Mouse (Mus musculus): ENCODE data around the gene Rps26.
A peak's percentile ranks its signal among the peaks of the same experiment; 100 is the strongest.
"Not testable (repeated sequence)": the region's sequence is repeated elsewhere in the genome, so short reads cannot be mapped to it uniquely, and the experiment has no call there.

The Rps26 gene

DNA sequence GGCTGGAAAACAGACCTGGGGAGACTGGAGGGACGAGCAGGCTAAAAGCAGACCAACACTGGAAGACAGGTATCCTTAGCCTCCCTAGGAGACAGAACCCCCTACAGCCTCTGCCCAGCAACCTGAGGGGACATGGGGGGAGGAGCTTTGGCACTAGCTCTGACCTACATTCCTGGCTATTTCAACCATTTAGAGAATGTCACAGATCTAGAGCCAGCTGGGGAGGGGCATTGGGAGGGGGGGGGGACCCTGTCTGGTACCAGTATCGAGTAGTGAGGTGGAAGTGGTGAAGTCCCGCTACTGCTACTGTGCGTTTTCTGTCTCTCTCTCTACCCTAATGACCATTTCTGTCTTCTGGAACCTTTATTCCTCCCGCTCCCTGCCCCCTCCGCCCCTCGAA lies 15.3 kb upstream of the Rps26 start:
- DNase-seq (ENCODE audit: low spot score in 2 of 2), result no peak

DNA sequence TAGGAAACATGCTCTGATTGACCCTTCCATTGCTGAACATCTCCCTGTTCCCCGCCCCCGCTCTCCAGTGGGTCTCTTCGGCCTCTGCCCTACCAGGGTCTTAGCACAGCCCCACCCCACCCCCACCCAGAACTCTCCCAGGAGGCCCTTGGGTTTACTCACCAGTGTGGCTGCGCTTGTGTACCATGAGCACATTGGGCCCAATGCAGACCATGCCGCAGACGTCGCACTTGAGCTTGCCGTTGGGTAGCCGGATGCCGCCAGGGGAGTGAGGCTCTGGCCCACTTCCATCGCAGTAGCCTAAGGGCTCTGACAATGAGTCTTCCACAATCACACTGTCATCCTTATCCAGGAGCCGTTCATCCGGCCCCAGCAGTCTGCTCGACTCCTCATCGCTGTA lies 14.3 kb upstream of the Rps26 start:
- no peak for DNase-seq (ENCODE audit: low spot score in 2 of 2)

DNA sequence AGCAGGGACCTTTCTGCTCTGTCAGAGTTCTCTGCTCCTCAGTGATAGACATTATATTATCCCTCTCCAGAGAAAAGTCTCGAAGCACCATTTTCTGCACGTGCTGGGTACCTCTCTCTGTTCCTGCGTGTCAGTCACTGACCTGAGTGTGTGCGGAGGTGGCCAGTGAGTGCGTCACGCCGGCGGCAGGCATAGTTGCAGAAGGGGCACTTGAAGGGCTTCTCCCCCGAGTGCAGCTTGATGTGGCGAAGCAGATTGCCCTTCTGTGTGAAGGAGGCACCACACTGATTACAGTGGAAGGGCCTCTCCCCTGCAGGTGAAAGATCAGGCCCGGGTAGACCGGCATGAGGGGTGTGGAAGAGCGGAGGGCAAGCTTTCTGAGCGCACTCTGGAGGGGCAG lies 13.5 kb upstream of the Rps26 start:
- no peak for DNase-seq (ENCODE audit: low spot score in 2 of 2)

DNA sequence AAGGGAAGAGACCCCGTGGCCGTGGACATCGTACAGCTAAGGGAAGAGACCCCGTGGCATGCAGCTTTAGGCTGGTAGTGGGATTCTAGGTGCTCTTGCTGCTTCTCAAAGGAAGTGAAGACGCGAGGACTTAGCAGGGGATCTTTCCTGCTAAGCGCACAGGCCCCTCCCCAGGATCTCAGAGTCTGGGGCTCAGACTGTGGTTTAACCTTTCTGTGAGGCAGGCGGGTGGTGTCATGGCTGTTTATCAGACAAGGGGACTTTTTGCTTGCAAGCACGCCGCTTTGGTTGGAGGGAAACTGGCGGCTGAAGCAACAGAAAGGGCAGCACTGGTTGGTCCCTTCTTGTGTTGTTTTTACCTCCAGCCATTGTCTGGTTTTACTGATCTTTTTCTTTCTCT lies 10.5 kb upstream of the Rps26 start:
- DNase-seq (ENCODE audit: low spot score in 2 of 2), result no peak

DNA sequence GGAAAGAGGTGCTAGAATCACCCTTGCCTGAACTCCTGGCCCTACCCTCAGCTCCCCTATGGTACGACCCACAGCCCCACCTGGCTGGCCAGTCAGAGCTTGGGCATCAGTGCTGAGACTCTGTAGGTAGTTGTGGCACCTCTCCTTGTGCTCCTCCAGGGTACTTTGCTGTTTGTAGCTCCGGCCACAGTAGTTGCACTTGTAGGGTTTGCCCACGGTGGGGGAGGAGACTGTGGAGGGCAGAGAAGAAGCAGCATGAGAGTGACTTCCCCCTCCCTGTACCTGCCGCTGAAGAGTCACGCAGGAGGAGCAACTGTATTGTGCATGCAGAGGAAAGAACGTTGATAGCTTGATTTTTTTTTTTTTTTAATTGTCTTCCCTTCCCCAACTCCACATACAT lies 10.0 kb upstream of the Rps26 start:
- no peak for DNase-seq (ENCODE audit: low spot score in 2 of 2)

DNA sequence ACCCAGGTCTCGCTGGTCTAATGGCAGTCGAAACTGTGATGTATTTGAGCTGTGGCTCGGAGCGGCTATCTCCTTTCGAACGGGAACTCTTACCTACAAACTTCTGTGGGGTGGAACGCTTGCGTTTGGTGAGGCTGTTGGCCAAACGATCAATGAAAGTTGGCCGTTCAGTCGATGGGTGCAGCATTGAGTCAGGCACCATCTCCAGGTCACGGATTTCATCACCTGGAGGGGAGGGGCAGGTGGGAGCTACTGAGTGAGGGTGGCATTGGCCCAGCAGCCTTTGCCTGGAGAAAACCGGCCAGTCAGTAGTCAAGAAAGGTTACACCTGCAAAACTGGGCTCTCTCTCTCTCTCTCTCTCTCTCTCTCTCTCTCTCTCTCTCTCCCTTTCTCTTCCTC lies 9.2 kb upstream of the Rps26 start:
- no peak for DNase-seq (ENCODE audit: low spot score in 2 of 2)

DNA sequence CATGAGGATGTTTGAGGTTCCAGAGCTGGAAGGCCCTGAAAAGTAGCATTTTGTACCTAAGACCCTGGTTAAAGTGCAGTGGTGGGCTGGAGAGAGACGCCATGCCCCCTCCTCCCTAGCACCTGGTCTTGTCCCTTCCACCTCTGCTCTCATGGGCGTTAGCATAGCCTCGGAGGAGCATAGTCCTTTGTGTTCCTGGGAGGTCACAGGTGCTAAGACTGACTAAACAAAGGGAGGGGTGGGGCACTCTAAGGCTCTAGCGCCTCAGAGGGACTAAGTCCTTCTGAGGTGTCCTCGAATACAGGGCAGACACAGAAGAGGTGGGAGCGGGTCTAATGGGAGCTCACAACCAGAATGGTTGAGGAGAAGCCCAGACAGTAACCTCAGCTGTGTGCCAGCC lies 5.0 kb upstream of the Rps26 start:
- DNase-seq (ENCODE audit: low spot score in 2 of 2), result no peak

DNA sequence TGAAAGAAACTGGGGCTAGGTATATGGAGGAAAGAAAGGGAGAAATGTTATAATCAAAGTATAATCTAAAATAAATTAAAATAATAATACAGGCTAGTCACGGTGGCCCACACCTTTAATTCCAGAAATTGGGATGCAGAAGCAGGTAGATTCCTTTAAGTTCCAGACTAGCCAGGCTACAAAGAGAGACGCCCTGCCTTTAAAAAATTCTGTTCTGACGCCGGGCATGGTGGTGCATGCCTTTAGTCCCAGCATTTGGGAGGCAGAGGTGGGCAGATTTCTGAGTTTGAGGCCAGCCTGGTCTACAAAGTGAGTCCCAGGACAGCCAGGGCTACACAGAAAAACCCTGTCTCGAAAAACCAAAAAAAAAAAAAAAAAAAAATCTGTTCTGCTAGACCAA lies 3.8 kb upstream of the Rps26 start:
- DNase-seq (ENCODE audit: low spot score in 2 of 2), result not testable (repeated sequence)

DNA sequence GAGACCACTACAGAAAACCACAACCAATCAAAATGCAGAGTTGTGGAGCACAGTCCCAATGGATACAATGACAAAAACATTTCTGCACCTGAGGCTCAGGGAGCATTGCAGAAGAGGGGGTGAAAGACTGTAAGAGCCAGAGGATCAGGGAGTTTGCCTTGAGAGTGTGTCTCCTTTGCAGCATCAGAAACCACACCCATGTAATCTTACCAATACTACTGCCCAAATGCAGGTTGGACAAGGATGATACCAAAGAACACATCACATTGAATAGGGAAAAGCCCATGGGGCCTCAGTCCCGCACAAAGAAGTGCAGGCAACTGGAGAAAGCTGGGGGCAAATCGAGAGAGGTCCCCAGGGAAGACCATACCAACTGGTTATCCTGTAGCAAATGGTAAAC lies 3.2 kb upstream of the Rps26 start:
- no peak for DNase-seq (ENCODE audit: low spot score in 2 of 2)

DNA sequence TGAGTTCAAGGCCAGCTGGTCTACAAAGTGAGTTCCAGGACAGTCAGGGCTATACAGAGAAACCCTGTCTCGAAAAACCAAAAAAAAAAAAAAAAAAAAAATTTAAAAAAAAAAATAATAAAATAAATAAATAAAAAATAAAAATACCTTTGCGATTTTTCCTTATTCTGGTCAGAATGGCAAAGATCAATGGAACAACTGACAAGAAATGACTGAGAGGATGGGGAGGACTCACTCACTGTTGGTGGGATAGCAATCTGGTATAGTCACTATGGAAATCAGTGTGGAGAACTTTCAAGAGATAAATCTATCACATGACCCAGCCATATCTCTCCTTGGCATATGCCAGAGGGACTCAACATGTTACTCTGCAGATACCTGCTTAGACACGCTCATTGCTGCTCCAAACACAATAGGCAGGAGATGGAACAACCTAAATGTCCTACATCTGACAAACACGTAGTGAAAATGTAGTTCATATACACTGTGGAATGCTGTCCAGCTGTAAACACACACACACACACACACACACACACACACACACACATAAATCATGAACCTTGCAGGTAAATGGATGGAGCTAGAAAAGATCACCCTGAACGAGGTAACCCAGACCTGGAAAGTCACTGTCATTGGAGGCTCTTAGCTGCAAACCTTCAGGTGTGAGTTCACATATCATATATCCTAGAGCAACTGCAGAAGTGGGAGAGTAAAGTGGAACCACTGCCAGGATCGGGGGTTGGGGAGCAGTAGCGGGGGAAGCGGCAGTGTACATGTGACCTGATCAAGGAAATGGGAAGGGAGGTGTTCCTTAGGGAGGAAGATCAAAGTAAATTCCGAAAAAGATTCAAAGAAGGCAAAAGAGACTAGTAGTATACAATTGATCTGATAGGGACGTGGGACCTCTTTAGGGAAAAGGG lies 1.1 kb upstream of the Rps26 start:
- DNase-seq (ENCODE audit: low spot score in 2 of 2), result no peak

DNA sequence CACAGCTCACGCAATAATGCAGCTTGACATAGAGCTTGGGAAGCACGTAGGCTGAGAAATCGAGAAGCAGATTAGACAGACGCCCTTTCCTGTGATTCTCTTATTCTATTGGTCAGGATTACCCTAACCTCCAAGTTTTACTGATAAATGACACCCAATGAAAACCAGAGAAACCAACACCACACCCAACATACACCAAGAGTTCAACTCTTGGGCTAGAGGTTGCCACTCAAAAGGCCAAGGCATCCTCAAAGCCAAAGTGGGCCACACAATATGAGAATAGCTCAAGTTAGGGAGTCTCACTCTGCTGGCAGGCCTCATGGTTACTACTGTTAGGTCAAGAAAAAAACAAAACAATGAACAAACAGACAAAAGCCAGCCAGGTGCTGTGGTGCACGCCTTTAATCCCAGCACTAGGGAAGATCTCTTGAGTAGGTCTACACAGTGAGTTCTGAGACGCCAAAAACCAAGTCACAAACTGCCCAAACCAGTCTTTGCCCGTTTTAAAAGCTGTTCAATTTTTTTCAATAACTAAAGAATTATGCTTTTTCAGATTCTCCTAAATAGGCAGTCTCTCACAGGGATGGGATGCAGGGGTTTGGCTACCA lies 1.2 kb downstream of the Rps26 start:
- DNase-seq (ENCODE audit: low spot score in 2 of 2), result no peak

DNA sequence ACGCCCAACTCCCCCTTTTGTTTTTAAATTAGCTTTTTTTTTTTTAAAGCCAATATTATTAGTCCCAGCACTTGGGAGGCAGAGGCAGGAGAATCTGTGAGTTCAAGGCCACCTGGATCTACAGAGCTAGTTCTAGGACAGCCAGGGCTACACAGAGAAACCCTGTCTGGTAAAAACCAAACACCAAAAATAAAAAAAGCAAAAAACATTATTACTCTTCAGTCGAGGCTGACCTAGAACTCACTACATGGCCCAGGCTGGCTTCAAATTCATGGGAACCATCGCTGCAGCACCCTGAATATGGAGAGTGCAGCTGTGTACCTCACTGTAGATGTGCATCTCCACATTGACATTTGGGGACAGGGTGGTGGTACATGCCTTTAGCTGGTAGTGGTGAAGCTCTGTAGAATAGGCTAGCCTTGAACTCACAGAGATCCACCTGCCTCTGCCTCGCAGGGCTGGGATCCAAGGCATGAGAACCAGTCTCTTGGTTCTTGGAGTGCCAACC lies 3.4 kb downstream of the Rps26 start:
- DNase-seq (ENCODE audit: low spot score in 2 of 2), result not testable (repeated sequence)

DNA sequence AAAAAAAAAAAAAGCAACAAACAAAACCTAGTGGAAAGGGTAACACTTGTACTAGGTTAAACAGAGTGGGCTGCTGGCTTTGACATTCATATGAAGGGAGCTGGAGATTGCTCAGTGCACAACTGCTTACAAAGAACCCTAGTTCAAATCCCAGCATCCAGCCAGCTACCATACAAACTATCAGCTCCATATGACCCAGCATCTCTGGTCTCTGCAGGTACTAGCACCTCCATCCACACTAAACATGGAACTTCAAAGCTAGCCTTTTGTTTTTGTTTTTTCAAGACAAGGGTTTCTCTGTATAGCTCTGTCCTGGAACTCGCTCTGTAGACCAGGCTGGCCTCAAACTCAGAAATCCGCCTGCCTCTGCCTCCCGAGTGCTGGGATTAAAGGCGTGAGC lies 3.8 kb downstream of the Rps26 start:
- DNase-seq (ENCODE audit: low spot score in 2 of 2), result no peak

DNA sequence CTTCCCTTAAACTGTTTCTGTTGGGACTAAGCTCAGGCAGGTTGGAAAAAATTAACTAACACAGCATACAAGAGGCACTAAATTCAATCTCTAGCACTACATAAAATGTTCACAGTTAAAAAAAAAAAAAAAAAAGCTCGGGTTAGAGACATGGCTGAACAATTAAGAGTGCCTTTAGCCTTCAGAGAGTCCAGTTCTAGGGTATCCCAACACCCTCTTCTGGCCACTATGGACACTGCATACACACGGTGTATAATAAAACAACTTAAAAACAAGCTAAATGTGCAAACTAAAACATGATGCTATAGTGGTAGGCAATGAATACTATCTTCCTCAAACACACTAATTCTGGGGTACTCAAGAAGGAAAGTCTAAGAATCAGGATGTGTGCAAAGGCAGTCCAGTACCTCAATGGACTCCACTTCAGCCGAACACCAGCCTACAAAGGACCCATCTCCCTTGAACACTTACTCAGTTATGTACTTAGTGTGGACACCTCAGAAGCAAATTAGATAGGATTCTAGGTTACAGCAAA lies 4.5 kb downstream of the Rps26 start:
- DNase-seq (ENCODE audit: low spot score in 2 of 2), result no peak

DNA sequence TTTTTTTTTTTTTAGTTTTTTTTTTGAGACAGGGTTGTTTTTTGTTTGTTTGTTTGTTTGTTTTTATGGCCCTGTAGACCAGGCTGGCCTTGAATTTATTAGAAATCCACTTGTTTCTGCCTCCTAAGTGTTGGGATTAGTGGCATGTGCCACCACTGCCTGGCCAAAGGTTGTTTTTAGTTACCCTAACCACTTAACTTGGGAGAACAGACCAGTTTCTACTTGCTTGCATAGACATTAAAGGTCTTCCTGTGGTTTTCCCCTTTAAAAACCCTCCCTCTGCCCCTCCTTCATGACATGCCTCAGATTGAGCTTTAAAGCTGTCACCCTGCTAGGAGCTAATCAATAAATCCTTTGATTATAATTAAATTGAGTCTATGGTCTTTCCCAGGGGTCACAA lies 6.3 kb downstream of the Rps26 start:
- DNase-seq (ENCODE audit: low spot score in 2 of 2), result no peak

DNA sequence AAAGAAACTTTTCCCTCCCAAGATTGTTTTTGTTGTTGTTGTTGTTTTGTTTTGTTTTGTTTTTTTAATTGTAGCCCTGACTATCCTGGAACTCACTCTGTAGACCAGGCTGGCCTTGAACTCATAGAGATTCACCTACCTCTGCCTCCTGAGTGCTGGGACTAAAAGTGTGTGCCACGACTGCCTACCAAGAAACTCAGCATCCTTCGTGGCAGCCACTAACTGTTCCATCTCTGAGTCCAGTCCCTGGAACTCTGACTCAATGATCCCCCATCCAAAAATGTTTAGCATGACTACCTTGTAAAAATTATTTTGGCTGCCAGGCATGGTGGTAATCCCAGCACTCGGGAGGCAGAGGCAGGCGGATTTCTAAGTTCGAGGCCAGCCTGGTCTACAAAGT lies 7.4 kb downstream of the Rps26 start:
- not testable (repeated sequence) for DNase-seq (ENCODE audit: low spot score in 2 of 2)

DNA sequence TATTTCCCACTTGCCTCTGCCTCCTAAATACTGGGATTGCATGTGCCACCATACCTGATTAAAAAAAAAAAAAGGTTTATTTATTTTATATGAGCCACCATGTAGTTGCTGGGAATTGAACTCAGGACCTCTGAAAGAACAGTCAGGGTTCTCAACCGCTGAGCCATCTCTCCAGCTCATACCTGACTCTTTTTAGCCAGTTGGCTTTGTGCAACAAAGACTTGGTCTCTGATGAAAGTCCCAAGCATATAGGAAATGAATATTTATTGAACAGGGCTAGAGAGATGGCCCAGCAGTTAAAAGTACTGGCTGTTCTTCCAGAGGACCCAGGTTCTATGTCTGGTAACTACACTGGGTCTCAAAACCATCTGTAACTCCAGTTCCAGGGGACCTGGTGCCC lies 8.0 kb downstream of the Rps26 start:
- DNase-seq (ENCODE audit: low spot score in 2 of 2), result no peak

DNA sequence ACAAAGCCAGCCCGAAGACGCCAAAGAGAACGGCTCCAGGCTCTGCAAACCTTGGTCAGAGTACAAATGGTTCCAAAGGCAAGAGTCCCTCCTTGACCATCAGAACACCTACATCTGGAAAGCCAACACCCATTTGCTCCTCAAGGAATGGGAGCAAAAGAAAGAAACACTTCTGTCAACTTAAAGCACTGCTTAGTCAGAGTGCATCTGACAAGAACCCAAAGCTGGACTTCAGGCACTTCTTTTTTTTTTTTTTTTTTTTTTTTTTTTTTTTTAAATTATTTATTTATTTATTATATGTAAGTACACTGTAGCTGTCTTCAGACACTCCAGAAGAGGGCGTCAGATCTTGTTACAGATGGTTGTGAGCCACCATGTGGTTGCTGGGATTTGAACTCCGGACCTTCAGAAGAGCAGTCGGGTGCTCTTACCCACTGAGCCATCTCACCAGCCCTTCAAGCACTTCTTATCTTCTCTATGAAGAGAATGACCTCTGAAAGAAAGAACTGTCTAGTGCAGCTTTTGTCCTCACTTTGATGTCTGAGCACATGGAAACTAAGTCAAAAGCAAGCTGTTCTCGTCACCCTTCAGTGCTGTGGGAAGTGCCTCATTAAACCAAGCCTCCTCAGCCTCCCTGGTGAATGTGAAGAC lies 10.6 kb downstream of the Rps26 start:
- DNase-seq (ENCODE audit: low spot score in 2 of 2), result not testable (repeated sequence)

DNA sequence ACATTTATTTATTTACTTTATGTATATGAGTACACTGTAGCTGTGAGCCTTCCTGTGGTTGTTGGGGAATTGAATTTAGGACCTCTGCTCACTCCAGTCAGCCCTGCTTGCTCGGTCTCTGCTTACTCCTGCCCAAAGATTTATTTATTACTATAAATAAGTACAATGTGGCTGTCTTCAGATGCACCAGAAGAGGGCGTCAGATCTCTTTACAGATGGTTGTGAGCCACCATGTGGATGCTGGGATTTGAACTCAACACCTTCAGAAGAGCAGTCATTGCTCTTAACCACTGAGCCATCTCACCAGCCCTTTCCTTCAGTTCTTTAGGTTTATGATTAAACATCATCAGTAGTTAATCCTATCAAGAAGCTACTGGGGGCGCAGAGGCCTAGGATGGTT lies 11.6 kb downstream of the Rps26 start:
- no peak for DNase-seq (ENCODE audit: low spot score in 2 of 2)

DNA sequence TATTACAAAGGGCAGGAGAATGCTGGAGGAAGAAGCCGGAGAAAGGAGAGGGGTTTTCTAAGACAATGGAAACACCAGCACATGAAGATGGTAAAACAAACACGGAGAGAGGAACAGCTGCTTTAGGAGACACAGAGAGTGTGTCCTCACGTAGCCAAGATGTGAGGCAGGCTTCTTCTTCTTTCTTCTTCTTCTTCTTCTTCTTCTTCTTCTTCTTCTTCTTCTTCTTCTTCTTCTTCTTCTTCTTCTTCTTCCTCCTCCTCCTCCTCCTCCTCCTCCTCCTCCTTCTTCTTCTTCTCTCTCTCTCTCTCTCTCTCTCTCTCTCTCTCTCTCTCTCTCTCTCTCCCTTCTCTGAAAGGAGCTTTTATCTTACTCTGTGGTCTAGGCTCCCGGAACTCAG lies 12.7 kb downstream of the Rps26 start:
- DNase-seq (ENCODE audit: low spot score in 2 of 2), result not testable (repeated sequence)

DNA sequence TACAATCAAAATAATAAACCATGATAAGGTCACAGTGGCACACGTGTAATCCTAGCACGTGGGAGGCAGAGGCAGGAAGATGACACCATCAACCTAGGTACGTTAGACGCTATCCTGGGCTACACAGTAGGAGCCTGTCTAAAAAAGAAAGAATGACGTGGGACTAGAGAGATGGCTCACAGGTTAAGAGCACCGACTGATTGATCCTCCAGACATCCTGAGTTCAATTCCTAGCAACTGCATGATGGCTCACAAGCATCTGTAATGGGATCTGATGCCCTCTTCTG lies 13.4 kb downstream of the Rps26 start:
- no peak for DNase-seq (ENCODE audit: low spot score in 2 of 2)

DNA sequence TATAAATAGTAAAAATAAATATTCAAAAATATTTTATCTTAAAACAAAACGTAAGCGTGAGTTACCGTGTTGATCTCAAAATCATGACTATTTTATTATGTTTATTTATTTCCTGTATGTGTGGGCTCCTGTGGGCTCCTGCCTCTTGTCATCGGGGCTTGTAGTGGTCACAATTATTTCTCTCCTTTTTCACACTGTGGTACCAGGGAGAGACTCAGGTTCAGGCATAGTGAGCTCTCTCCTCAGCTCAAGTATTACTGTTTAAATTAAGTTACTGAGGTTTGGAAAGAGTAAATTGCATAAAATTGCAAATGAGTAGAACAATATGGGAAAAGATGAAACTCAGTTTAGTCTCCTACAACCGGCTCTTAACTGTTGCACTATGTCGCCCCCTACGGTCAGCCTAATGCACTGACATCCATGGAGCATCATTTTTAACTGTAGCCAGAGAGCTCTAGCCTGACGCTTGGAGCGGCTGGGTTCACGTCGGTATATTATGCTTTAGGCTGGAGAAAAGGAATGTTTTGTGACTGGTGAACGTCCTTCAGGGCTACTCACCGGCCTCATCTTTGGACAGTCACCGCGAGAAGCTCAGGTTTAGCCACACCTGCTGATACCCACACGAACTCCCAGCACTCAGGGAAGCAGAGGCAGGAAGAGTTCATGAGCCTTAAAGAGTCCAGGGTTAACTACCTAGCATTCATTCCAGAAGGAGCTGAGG lies 14.0 kb downstream of the Rps26 start:
- DNase-seq (ENCODE audit: low spot score in 2 of 2), result peak; percentile 72 to 82
